Mouse (Mus musculus): Measurements from ENCODE around the gene Spock1. TPM values are rescaled to one million over a fixed set of nuclear protein-coding genes. Genes with fewer than 3 reads are reported as not detected.

Gene Spock1
- total RNA-seq, 1 experiment = 0.40 TPM

- no peak overlapping the region for H3K4me3 ChIP-seq (ENCODE audit: insufficient read depth in 1 of 2, low read depth in 1 of 2, low read length in 2 of 2, poor library complexity in 1 of 2, severe bottlenecking in 1 of 2)
Observed at GRCm38 (mm10) chr13:57853621-57854020, 54.5 kb downstream of the Spock1 start.

GRCm38 (mm10) chr13:57853156-57853555 is 55.0 kb downstream of the Spock1 start:
- no peak overlapping the region for H3K9ac ChIP-seq (ENCODE audit: insufficient read depth, low read depth, low read length, poor library complexity, severe bottlenecking)
- TF ChIP-seq ZC3H11A (IDR thresholded peaks at IDR 0.05; ENCODE audit: borderline replicate concordance, low read depth, low read length) (no peak), MAFK (IDR thresholded peaks at IDR 0.05; ENCODE audit: insufficient read depth, low read depth, low read length) (no peak), ZNF384 (IDR thresholded peaks at IDR 0.05; ENCODE audit: low read depth, low read length) (no peak), CHD2 (IDR thresholded peaks at IDR 0.05; ENCODE audit: low read depth, low read length) (no peak), HCFC1 (IDR thresholded peaks at IDR 0.05; ENCODE audit: borderline replicate concordance, insufficient read depth, low read length) (no peak)
- no peak for DNase-seq (ENCODE audit: low read depth, low spot score)
- H3K4me1 ChIP-seq (ENCODE audit: control insufficient read depth in 2 of 2, insufficient read depth in 2 of 2, low read length in 2 of 2, poor library complexity in 1 of 2) = no peaks in the 10 kb centered on the region
- H3K4me3 ChIP-seq (ENCODE audit: insufficient read depth in 1 of 2, low read depth in 1 of 2, low read length in 2 of 2, poor library complexity in 1 of 2, severe bottlenecking in 1 of 2) = no peak overlapping the region
- H3K36me3 ChIP-seq (ENCODE audit: control insufficient read depth, insufficient read depth, low read length, poor library complexity, severe bottlenecking) = no peaks in the 10 kb centered on the region
- no peak overlapping the region for H3K27ac ChIP-seq (ENCODE audit: insufficient read depth, low read depth, low read length, poor library complexity, severe bottlenecking)
- H3K9me3 ChIP-seq (ENCODE audit: control insufficient read depth, insufficient read depth, low read depth, low read length) = no peaks in the 10 kb centered on the region
- in situ Hi-C loops (cut with MboI; ENCODE audit: low sequenced_read_pairs in 2 of 2, unreplicated experiment in 2 of 2) = no loop called here

More at GRCm38 (mm10) chr13:57853621-57854020, 54.5 kb downstream of the Spock1 start:
- Histone ChIP-seq H3K4me1 (ENCODE audit: control insufficient read depth in 2 of 2, insufficient read depth in 2 of 2, low read length in 2 of 2, poor library complexity in 1 of 2) (no peaks in the 10 kb centered on the region), H3K36me3 (ENCODE audit: control insufficient read depth, insufficient read depth, low read length, poor library complexity, severe bottlenecking) (no peaks in the 10 kb centered on the region), H3K27ac (ENCODE audit: insufficient read depth, low read depth, low read length, poor library complexity, severe bottlenecking) (no peak overlapping the region), H3K9me3 (ENCODE audit: control insufficient read depth, insufficient read depth, low read depth, low read length) (no peaks in the 10 kb centered on the region), H3K9ac (ENCODE audit: insufficient read depth, low read depth, low read length, poor library complexity, severe bottlenecking) (no peak overlapping the region)
- in situ Hi-C loops (cut with MboI; ENCODE audit: low sequenced_read_pairs in 2 of 2, unreplicated experiment in 2 of 2) = no loop called here
- TF ChIP-seq MAFK (IDR thresholded peaks at IDR 0.05; ENCODE audit: insufficient read depth, low read depth, low read length) = no peak
- no peak for TF ChIP-seq CHD2 (IDR thresholded peaks at IDR 0.05; ENCODE audit: low read depth, low read length)
- no peak for TF ChIP-seq ZC3H11A (IDR thresholded peaks at IDR 0.05; ENCODE audit: borderline replicate concordance, low read depth, low read length)
- TF ChIP-seq ZNF384 (IDR thresholded peaks at IDR 0.05; ENCODE audit: low read depth, low read length) = no peak
- TF ChIP-seq HCFC1 (IDR thresholded peaks at IDR 0.05; ENCODE audit: borderline replicate concordance, insufficient read depth, low read length) = no peak
- DNase-seq (ENCODE audit: low read depth, low spot score) = no peak

GRCm38 (mm10) chr13:57848931-57849330 is 59.2 kb downstream of the Spock1 start:
- no peak overlapping the region for H3K4me3 ChIP-seq (ENCODE audit: insufficient read depth in 1 of 2, low read depth in 1 of 2, low read length in 2 of 2, poor library complexity in 1 of 2, severe bottlenecking in 1 of 2)
- in situ Hi-C loops (cut with MboI; ENCODE audit: low sequenced_read_pairs in 2 of 2, unreplicated experiment in 2 of 2) = no loop called here
- no peak overlapping the region for H3K9ac ChIP-seq (ENCODE audit: insufficient read depth, low read depth, low read length, poor library complexity, severe bottlenecking)
- DNase-seq (ENCODE audit: low read depth, low spot score) = no peak
- H3K36me3 ChIP-seq (ENCODE audit: control insufficient read depth, insufficient read depth, low read length, poor library complexity, severe bottlenecking) = no peaks in the 10 kb centered on the region
- no peaks in the 10 kb centered on the region for H3K9me3 ChIP-seq (ENCODE audit: control insufficient read depth, insufficient read depth, low read depth, low read length)
- TF ChIP-seq ZC3H11A (IDR thresholded peaks at IDR 0.05; ENCODE audit: borderline replicate concordance, low read depth, low read length) = no peak
- no peak for TF ChIP-seq ZNF384 (IDR thresholded peaks at IDR 0.05; ENCODE audit: low read depth, low read length)
- TF ChIP-seq CHD2 (IDR thresholded peaks at IDR 0.05; ENCODE audit: low read depth, low read length) = no peak
- no peak for TF ChIP-seq HCFC1 (IDR thresholded peaks at IDR 0.05; ENCODE audit: borderline replicate concordance, insufficient read depth, low read length)
- no peak for TF ChIP-seq MAFK (IDR thresholded peaks at IDR 0.05; ENCODE audit: insufficient read depth, low read depth, low read length)
- H3K27ac ChIP-seq (ENCODE audit: insufficient read depth, low read depth, low read length, poor library complexity, severe bottlenecking) = no peak overlapping the region
- no peaks in the 10 kb centered on the region for H3K4me1 ChIP-seq (ENCODE audit: control insufficient read depth in 2 of 2, insufficient read depth in 2 of 2, low read length in 2 of 2, poor library complexity in 1 of 2)

GRCm38 (mm10) chr13:57847101-57847500 is 61.0 kb downstream of the Spock1 start:
- H3K9ac ChIP-seq (ENCODE audit: insufficient read depth, low read depth, low read length, poor library complexity, severe bottlenecking) = no peak overlapping the region
- DNase-seq (ENCODE audit: low read depth, low spot score) = no peak
- in situ Hi-C loops (cut with MboI; ENCODE audit: low sequenced_read_pairs in 2 of 2, unreplicated experiment in 2 of 2) = no loop called here
- no peaks in the 10 kb centered on the region for H3K4me1 ChIP-seq (ENCODE audit: control insufficient read depth in 2 of 2, insufficient read depth in 2 of 2, low read length in 2 of 2, poor library complexity in 1 of 2)
- H3K27ac ChIP-seq (ENCODE audit: insufficient read depth, low read depth, low read length, poor library complexity, severe bottlenecking) = no peak overlapping the region
- H3K36me3 ChIP-seq (ENCODE audit: control insufficient read depth, insufficient read depth, low read length, poor library complexity, severe bottlenecking) = no peaks in the 10 kb centered on the region
- TF ChIP-seq MAFK (IDR thresholded peaks at IDR 0.05; ENCODE audit: insufficient read depth, low read depth, low read length) = no peak
- TF ChIP-seq ZC3H11A (IDR thresholded peaks at IDR 0.05; ENCODE audit: borderline replicate concordance, low read depth, low read length) = no peak
- TF ChIP-seq HCFC1 (IDR thresholded peaks at IDR 0.05; ENCODE audit: borderline replicate concordance, insufficient read depth, low read length) = no peak
- TF ChIP-seq ZNF384 (IDR thresholded peaks at IDR 0.05; ENCODE audit: low read depth, low read length) = no peak
- TF ChIP-seq CHD2 (IDR thresholded peaks at IDR 0.05; ENCODE audit: low read depth, low read length) = no peak
- no peak overlapping the region for H3K4me3 ChIP-seq (ENCODE audit: insufficient read depth in 1 of 2, low read depth in 1 of 2, low read length in 2 of 2, poor library complexity in 1 of 2, severe bottlenecking in 1 of 2)
- no peaks in the 10 kb centered on the region for H3K9me3 ChIP-seq (ENCODE audit: control insufficient read depth, insufficient read depth, low read depth, low read length)

GRCm38 (mm10) chr13:57846468-57846867 is 61.7 kb downstream of the Spock1 start:
- TF ChIP-seq MAFK (IDR thresholded peaks at IDR 0.05; ENCODE audit: insufficient read depth, low read depth, low read length) = no peak
- TF ChIP-seq ZNF384 (IDR thresholded peaks at IDR 0.05; ENCODE audit: low read depth, low read length) = no peak
- TF ChIP-seq CHD2 (IDR thresholded peaks at IDR 0.05; ENCODE audit: low read depth, low read length) = no peak
- no peak for TF ChIP-seq HCFC1 (IDR thresholded peaks at IDR 0.05; ENCODE audit: borderline replicate concordance, insufficient read depth, low read length)
- TF ChIP-seq ZC3H11A (IDR thresholded peaks at IDR 0.05; ENCODE audit: borderline replicate concordance, low read depth, low read length) = no peak
- no peak for DNase-seq (ENCODE audit: low read depth, low spot score)

More at GRCm38 (mm10) chr13:57846468-57846867, 61.7 kb downstream of the Spock1 start:
- H3K27ac ChIP-seq (ENCODE audit: insufficient read depth, low read depth, low read length, poor library complexity, severe bottlenecking) = no peak overlapping the region
- no peak overlapping the region for H3K4me3 ChIP-seq (ENCODE audit: insufficient read depth in 1 of 2, low read depth in 1 of 2, low read length in 2 of 2, poor library complexity in 1 of 2, severe bottlenecking in 1 of 2)
- no peak overlapping the region for H3K9ac ChIP-seq (ENCODE audit: insufficient read depth, low read depth, low read length, poor library complexity, severe bottlenecking)
- in situ Hi-C loops (cut with MboI; ENCODE audit: low sequenced_read_pairs in 2 of 2, unreplicated experiment in 2 of 2) = no loop called here
- H3K36me3 ChIP-seq (ENCODE audit: control insufficient read depth, insufficient read depth, low read length, poor library complexity, severe bottlenecking) = no peaks in the 10 kb centered on the region
- no peaks in the 10 kb centered on the region for H3K4me1 ChIP-seq (ENCODE audit: control insufficient read depth in 2 of 2, insufficient read depth in 2 of 2, low read length in 2 of 2, poor library complexity in 1 of 2)
- H3K9me3 ChIP-seq (ENCODE audit: control insufficient read depth, insufficient read depth, low read depth, low read length) = no peaks in the 10 kb centered on the region

Data from ES-E14 (cell line).